Mouse (Mus musculus) heart, embryonic 12.5 days (tissue): Measurements from ENCODE around the gene Mpp4. TPM values are rescaled to one million over a fixed set of nuclear protein-coding genes. Genes with fewer than 3 reads are reported as not detected.

Experiments used
- ATAC-seq: fragments of 200-750 bp; cut with Nextera tagmentation; 2 replicates; pipeline ENCODE4 v1.8.0; 2017; ENCODE audit warnings: moderate TSS enrichment, moderate library complexity; ENCODE audit not compliant: insufficient number of reproducible peaks, low FRiP score
- H3K27ac ChIP-seq: fragments of 300-500 bp; sonication (generic); 2 replicates; pipeline ENCODE4 v1.5.1; 2016; ENCODE audit warnings: mild to moderate bottlenecking, moderate library complexity; ENCODE audit not compliant: poor library complexity, severe bottlenecking
- H3K27me3 ChIP-seq: fragments of 300-500 bp; sonication (generic); replicated peaks from 2 replicates; pipeline ENCODE4 v1.6.1; 2016; ENCODE audit warnings: mild to moderate bottlenecking, moderate library complexity
- H3K36me3 ChIP-seq: fragments of 300-500 bp; sonication (generic); 2 replicates; pipeline ENCODE4 v1.6.1; 2016; ENCODE audit warnings: mild to moderate bottlenecking, moderate library complexity
- H3K4me1 ChIP-seq: fragments of 300-500 bp; sonication (generic); replicated peaks from 2 replicates; pipeline ENCODE4 v1.6.1; 2016; ENCODE audit warnings: mild to moderate bottlenecking
- H3K4me2 ChIP-seq: fragments of 300-500 bp; sonication (generic); 2 replicates; pipeline ENCODE4 v1.6.1; 2016; ENCODE audit warnings: mild to moderate bottlenecking, moderate library complexity
- H3K4me3 ChIP-seq: fragments of 300-500 bp; sonication (generic); 2 replicates; pipeline ENCODE4 v1.5.1; 2016; ENCODE audit warnings: mild to moderate bottlenecking
- H3K9ac ChIP-seq: fragments of 300-500 bp; sonication (generic); 2 replicates; pipeline ENCODE4 v1.6.1; 2016; ENCODE audit warnings: mild to moderate bottlenecking, moderate library complexity
- H3K9me3 ChIP-seq: fragments of 300-500 bp; sonication (generic); replicated peaks from 2 replicates; pipeline ENCODE4 v1.6.1; 2016; ENCODE audit warnings: mild to moderate bottlenecking, moderate library complexity
- WGBS: fragments of 180-500 bp; shearing (Covaris S2); methylation state at CpG from one replicate; pipeline ENCODE4 v1.1.7; 2016; 5-methylcytosine and 5-hydroxymethylcytosine counted together
- polyA plus RNA-seq: library from polyadenylated mRNA; unstranded; fragments of >200 nt; fragmentation: Nextera tagmentation; extraction: Ambion mirVana; gene quantifications from 2 replicates; pipeline ENCODE4 v1.2.1, GENCODE M21; 2016

Mpp4 gene
- polyA plus RNA-seq, 1 experiment from 2014 or later, result 0.29 TPM

DNA sequence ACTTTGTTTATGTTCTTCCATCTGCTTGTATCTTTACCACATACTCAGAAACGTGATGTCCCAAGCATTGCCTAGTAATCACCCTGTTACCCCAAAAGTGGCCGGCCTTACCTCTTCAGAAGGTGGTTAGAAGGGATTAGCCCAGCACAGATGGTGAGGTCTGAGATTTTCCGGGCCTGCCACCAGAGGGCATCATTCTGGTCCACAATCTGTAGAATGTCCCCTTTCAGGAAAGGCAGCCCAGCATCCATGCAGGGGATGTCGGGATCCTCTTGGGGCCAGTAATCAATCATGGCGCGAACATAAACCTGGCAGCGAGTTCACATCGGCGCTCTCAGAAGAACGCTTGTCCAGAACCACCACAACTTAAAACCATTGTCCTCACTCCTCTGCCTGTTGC lies 18.6 kb downstream of the Mpp4 start:
- 72% methylated on average over 10 of the region's 10 CpGs for WGBS
- Histone ChIP-seq H3K4me2 (no peak overlapping the region), H3K27ac (no peak overlapping the region), H3K36me3 (no peaks in the 10 kb centered on the region), H3K9ac (no peak overlapping the region), H3K9me3 (peaks cover 8% of the 10 kb centered on the region; the same call in 1 of the 2 replicates), H3K27me3 (no peaks in the 10 kb centered on the region), H3K4me3 (no peak overlapping the region), H3K4me1 (no peaks in the 10 kb centered on the region)
- ATAC-seq, result no peak

DNA sequence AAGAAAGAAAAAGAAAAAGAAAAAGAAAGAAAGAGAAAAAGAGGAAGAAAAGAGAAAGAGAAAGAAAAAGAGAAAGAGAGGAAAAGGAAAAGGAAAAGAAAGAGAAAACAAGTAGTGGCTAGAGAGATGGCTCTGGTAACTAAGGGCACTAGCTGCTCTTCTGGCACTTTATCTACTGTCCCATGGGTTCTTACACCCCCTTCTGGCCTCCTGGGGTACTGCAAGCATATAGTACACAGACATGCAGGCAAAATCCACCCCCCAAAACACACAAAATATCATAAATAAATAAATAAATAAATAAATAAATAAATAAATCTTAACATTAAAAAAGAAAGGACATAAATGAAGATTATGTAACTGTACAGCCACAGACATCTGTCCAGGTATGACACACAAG lies 20.4 kb downstream of the Mpp4 start:
- no peak overlapping the region for H3K9ac ChIP-seq
- no peaks in the 10 kb centered on the region for H3K27me3 ChIP-seq
- no peak for ATAC-seq
- H3K4me3 ChIP-seq, result no peak overlapping the region
- H3K4me2 ChIP-seq, result no peak overlapping the region
- H3K4me1 ChIP-seq, result no peaks in the 10 kb centered on the region
- no peaks in the 10 kb centered on the region for H3K36me3 ChIP-seq
- peaks cover 8% of the 10 kb centered on the region; the same call in 1 of the 2 replicates for H3K9me3 ChIP-seq
- H3K27ac ChIP-seq, result no peak overlapping the region

DNA sequence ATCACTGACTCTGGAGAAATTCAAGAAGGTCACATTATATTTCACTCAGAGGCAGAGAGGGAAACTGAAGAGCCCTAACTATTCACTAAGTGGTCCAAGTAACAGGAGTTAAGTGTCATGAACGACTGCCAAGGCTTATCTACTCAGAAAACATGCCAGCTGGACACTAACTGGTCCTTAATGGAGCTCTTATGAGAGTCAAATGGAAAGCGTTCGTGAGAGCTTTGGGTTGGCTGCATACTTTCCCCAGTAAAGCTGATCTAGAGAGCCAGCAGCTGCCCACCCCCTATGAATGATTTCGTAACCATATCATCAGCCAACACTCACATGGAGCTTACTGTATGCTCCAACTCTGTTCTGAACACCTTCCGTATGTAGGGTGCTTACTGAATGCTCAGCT lies 28.8 kb downstream of the Mpp4 start:
- H3K4me2 ChIP-seq, result no peak overlapping the region
- H3K36me3 ChIP-seq, result no peaks in the 10 kb centered on the region
- ATAC-seq, result no peak
- H3K4me1 ChIP-seq, result peaks cover 9% of the 10 kb centered on the region
- H3K4me3 ChIP-seq, result no peak overlapping the region
- H3K27ac ChIP-seq, result no peak overlapping the region; the same call in 1 of the 2 replicates
- WGBS, result 44% methylated on average over 5 of the region's 5 CpGs
- no peaks in the 10 kb centered on the region for H3K27me3 ChIP-seq
- H3K9ac ChIP-seq, result no peak overlapping the region
- no peaks in the 10 kb centered on the region for H3K9me3 ChIP-seq

DNA sequence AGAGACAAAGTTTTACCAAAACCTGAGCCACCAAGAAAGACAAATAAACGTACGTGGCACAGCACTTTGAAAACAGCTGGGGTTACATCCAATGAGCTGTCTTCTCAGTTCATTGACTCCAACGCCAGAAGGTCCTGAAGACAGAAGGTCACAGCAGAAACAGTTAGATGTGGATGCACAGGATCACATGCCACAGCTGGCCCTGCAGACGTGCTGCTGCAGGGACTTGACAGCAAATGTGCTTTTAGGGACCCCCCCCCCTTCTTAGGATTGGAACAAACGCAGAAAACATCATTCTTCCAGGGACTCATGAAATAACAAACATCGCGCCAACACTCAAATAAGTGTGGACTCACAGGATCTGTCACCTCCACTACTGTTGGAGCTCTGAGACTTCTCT lies 34.3 kb downstream of the Mpp4 start:
- Histone ChIP-seq H3K9me3 (no peaks in the 10 kb centered on the region), H3K4me1 (peaks cover under 1% of the 10 kb centered on the region; the same call in 1 of the 2 replicates), H3K36me3 (no peaks in the 10 kb centered on the region), H3K4me3 (no peak overlapping the region), H3K27ac (no peak overlapping the region), H3K27me3 (no peaks in the 10 kb centered on the region), H3K9ac (no peak overlapping the region), H3K4me2 (no peak overlapping the region)
- no peak for ATAC-seq
- WGBS, result 69% methylated on average over 7 of the region's 7 CpGs

GRCm38 (mm10) chr1:59125558-59125957 lies 37.6 kb downstream of the Mpp4 start:
- H3K4me3 ChIP-seq, result no peak overlapping the region
- 69% methylated on average over 5 of the region's 5 CpGs for WGBS
- H3K9me3 ChIP-seq, result no peaks in the 10 kb centered on the region
- no peaks in the 10 kb centered on the region for H3K27me3 ChIP-seq
- H3K36me3 ChIP-seq, result no peaks in the 10 kb centered on the region
- H3K27ac ChIP-seq, result no peak overlapping the region
- no peak overlapping the region for H3K9ac ChIP-seq
- peaks cover under 1% of the 10 kb centered on the region; the same call in 1 of the 2 replicates for H3K4me1 ChIP-seq
- no peak for ATAC-seq
- H3K4me2 ChIP-seq, result no peak overlapping the region

- ATAC-seq, result peak; percentile 97
- no peaks in the 10 kb centered on the region for H3K9me3 ChIP-seq
- WGBS, result under 1% methylated on average over 74 of the region's 74 CpGs
Observed at GRCm38 (mm10) chr1:59119720-59120457, 43.3 kb downstream of the Mpp4 start, which contains the start of gene Tmem237. Gene Tmem237, minus strand, starts transcription at chr1:59120408.

DNA sequence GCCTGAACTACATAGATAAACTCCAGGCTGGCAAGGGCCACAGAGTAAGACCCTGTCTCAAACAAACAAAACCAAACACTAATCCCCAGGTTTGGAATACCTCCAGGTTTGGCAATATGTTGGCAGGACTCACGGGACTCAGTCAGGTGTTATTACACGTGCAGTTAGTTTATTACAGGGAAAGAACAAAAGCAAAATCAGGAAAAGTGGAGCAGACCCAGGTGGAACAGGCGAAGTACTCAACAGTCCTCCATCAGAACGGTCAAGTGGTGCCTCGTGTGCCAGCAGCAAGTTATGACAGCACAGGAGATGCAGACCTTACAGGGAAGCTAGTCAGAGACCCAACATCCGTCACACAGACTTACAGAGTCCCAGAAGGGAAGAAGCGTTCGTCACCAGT lies 52.7 kb downstream of the Mpp4 start:
- no peak overlapping the region for H3K4me3 ChIP-seq
- H3K9me3 ChIP-seq, result no peaks in the 10 kb centered on the region
- H3K27me3 ChIP-seq, result no peaks in the 10 kb centered on the region
- 77% methylated on average over 8 of the region's 8 CpGs for WGBS
- no peaks in the 10 kb centered on the region for H3K4me1 ChIP-seq
- no peak for ATAC-seq
- peaks cover 45% of the 10 kb centered on the region for H3K36me3 ChIP-seq
- H3K27ac ChIP-seq, result no peak overlapping the region
- no peak overlapping the region for H3K4me2 ChIP-seq
- H3K9ac ChIP-seq, result no peak overlapping the region

More at GRCm38 (mm10) chr1:59119720-59120457, 43.3 kb downstream of the Mpp4 start, which contains the start of gene Tmem237:
- Histone ChIP-seq H3K36me3 (no peaks in the 10 kb centered on the region), H3K4me3 (peak within 1 kb of the TSS; percentile 70), H3K4me1 (peaks cover 4% of the 10 kb centered on the region; the same call in 1 of the 2 replicates), H3K27me3 (no peaks in the 10 kb centered on the region), H3K9ac (peak within 1 kb of the TSS; percentile 86), H3K4me2 (peak within 1 kb of the TSS; percentile 93), H3K27ac (peak within 1 kb of the TSS; percentile 56)

DNA sequence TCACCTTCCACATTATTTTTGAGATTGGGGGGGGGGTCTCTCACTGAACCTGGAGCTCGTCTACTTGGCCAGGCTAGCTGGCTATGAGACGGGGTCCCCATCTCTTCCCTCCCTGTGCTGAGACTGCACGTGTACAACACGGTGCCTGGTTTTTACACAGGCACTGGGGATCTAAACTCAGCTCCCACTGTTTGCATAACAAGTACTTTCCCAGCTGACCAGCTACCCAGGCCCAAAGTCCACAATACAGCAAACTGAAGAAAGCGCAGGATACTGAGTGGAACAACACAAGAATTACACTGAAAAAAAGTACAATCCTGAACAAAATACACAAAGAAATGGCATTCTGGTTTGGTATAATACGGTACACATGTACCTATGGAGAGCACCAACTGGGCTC lies 61.1 kb downstream of the Mpp4 start:
- WGBS, result 86% methylated on average over 6 of the region's 6 CpGs
- H3K4me3 ChIP-seq, result no peak overlapping the region
- no peaks in the 10 kb centered on the region for H3K27me3 ChIP-seq
- ATAC-seq, result no peak
- H3K27ac ChIP-seq, result no peak overlapping the region
- peaks cover 28% of the 10 kb centered on the region for H3K36me3 ChIP-seq
- H3K9ac ChIP-seq, result no peak overlapping the region
- H3K9me3 ChIP-seq, result no peaks in the 10 kb centered on the region
- H3K4me2 ChIP-seq, result no peak overlapping the region
- 0 out of 2 replicates have a peak, but pooled peaks cover 2% of the 10 kb centered on the region for H3K4me1 ChIP-seq

DNA sequence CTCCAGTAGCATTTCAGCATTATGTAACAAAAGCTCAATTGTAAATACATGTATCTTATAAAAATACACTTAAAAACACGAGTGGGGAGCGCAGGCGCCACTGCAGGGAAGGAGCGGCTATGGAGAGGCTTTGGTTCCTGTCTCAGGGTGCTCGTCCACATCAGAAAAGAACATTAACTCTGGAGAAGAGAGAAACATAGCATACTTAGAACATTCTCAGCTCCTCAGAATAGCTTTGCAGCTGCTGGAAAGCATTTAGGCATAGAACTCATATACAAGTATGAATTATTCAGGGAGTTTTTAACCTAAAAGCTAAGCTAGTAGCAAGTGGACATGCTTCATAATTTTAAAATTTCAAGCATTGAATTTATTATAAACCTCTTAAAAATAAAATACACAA lies 62.2 kb downstream of the Mpp4 start:
- no peaks in the 10 kb centered on the region for H3K9me3 ChIP-seq
- no peak overlapping the region for H3K4me3 ChIP-seq
- no peak overlapping the region for H3K9ac ChIP-seq
- 89% methylated on average over 5 of the region's 5 CpGs for WGBS
- 0 out of 2 replicates have a peak, but pooled peaks cover 2% of the 10 kb centered on the region for H3K4me1 ChIP-seq
- H3K4me2 ChIP-seq, result no peak overlapping the region
- peaks cover 25% of the 10 kb centered on the region for H3K36me3 ChIP-seq
- H3K27me3 ChIP-seq, result no peaks in the 10 kb centered on the region
- H3K27ac ChIP-seq, result no peak overlapping the region
- no peak for ATAC-seq

- Histone ChIP-seq H3K9me3 (no peaks in the 10 kb centered on the region), H3K36me3 (peaks cover 3% of the 10 kb centered on the region; the same call in 1 of the 2 replicates), H3K4me3 (no peak within 1 kb of the TSS), H3K4me2 (no peak within 1 kb of the TSS), H3K27ac (no peak within 1 kb of the TSS), H3K9ac (no peak within 1 kb of the TSS), H3K27me3 (no peaks in the 10 kb centered on the region), H3K4me1 (0 out of 2 replicates have a peak, but pooled peaks cover 1% of the 10 kb centered on the region)
- 86% methylated on average over 19 of the region's 19 CpGs for WGBS
- no peak for ATAC-seq
Observed at GRCm38 (mm10) chr1:59094705-59095104, 68.5 kb downstream of the Mpp4 start, which contains the start of gene C2cd6. Gene C2cd6, minus strand, starts transcription at chr1:59094900.
